Mouse (Mus musculus) embryonic facial prominence, embryonic 15.5 days (tissue): ENCODE data around the gene Pde4dip. TPM values are rescaled to one million over a fixed set of nuclear protein-coding genes. Genes with fewer than 3 reads are reported as not detected.

Source experiments
- ATAC-seq: fragments of 200-750 bp; cut with Nextera tagmentation; 2 replicates; pipeline ENCODE4 v1.8.0; 2017; ENCODE audit warnings: low read depth, moderate TSS enrichment; ENCODE audit not compliant: insufficient number of reproducible peaks, low FRiP score, low TSS enrichment
- H3K27ac ChIP-seq: fragments of 300-500 bp; sonication (generic); replicated peaks from 2 replicates; pipeline ENCODE4 v1.5.1; 2015; ENCODE audit warnings: mild to moderate bottlenecking, inconsistent platforms
- H3K27me3 ChIP-seq: fragments of 300-500 bp; sonication (generic); 2 replicates; pipeline ENCODE4 v1.6.1; 2015; ENCODE audit warnings: inconsistent platforms
- H3K36me3 ChIP-seq: fragments of 300-500 bp; sonication (generic); 2 replicates; pipeline ENCODE4 v1.6.1; 2015; ENCODE audit warnings: mild to moderate bottlenecking, inconsistent platforms
- H3K4me1 ChIP-seq: fragments of 300-500 bp; sonication (generic); 2 replicates; pipeline ENCODE4 v1.6.1; 2015; ENCODE audit warnings: inconsistent platforms
- H3K4me2 ChIP-seq: fragments of 300-500 bp; sonication (generic); replicated peaks from 2 replicates; pipeline ENCODE4 v1.6.1; 2015; ENCODE audit warnings: mild to moderate bottlenecking, inconsistent platforms
- H3K4me3 ChIP-seq: fragments of 300-500 bp; sonication (generic); replicated peaks from 2 replicates; pipeline ENCODE4 v1.5.1; 2015; ENCODE audit warnings: mild to moderate bottlenecking, inconsistent platforms
- H3K9ac ChIP-seq: fragments of 300-500 bp; sonication (generic); 2 replicates; pipeline ENCODE4 v1.6.1; 2015; ENCODE audit warnings: inconsistent platforms
- H3K9me3 ChIP-seq: fragments of 300-500 bp; sonication (generic); replicated peaks from 2 replicates; pipeline ENCODE4 v1.6.1; 2016; ENCODE audit warnings: inconsistent platforms
- WGBS: fragments of 180-500 bp; shearing (Covaris S2); methylation state at CpG from one replicate; pipeline ENCODE4 v1.1.7; 2015; 5-methylcytosine and 5-hydroxymethylcytosine counted together
- polyA plus RNA-seq: library from polyadenylated mRNA; unstranded; fragments of >200 nt; fragmentation: Nextera tagmentation; extraction: Ambion mirVana; gene quantifications from 2 replicates; pipeline ENCODE4 v1.2.1, GENCODE M21; 2015

The Pde4dip gene
- polyA plus RNA-seq, 1 experiment from 2014 or later: 29.6 TPM

DNA sequence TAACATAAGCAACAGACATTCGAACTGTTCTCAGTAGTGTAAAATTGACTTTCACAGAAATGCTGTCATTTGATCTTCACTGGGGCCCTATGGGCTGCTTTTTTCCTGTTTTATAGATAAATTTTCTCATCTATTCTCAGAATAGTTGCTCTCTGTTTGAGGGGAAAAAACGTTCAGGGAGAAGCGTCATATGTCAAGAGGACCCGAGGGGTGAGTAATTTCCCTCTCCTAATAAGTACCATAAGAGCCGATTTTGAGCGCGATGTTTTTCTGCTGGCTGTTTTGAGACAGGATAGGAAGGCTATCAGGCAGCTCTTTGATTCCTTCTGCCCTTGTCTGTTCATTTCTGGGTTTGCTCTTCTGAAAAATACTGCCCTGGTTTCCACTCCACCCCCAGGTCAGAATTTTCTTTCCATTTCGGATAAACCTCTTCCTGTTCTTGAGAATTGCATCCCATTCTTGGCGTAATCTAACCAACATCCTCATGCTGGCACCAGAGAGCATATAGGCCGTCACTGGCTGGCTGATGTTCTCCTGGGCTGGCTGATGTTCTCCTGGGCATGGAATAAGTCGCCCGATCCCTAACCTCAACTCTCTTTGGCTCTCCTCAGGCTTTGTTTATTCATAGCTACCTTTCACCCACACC, 41.8 kb upstream of the Pde4dip start:
- no peak for ATAC-seq
- peak overlapping the region; percentile 8; the same call in 1 of the 2 replicates for H3K4me2 ChIP-seq

DNA sequence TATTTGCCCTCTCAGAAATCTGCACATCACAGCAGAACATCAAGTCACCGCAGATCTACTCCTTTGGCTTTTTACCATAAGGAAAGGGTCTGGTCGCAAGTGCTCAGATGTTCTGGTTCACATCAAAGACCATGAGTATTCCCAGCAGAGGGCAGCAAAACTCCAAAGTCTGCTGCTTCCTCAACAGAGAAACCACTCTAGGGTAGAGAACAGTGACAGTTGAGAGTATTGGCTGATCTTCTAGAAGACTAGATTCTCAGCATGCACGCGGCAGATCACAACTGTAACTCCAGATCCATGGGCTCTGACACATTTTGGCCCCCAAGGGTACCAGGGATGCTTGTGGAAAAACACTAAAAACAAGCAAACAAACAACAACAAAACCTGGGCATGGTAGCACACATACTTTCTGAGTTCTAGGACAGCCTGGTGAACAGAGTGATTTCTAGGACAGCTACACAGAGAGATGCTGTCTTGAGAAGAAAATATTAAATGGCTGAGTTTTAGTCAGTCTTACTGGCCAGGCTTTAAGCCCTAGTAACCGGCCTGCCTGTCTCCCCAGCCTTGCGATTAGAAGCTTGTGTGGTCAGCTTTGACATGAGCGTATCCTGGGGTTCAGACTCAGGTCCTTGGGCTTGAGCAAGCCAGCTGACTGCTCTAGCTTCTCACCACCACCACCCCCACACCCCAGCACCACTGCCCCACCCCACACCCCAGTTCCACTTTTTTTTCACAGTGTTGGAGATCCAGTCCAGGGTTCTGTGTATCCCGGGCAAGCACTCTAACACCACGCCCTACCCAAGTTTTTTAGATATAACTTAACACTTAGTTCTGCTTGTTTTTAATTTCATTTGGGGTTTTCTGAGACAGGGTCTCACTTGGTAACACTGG, 40.7 kb upstream of the Pde4dip start:
- H3K9me3 ChIP-seq: no peaks in the 10 kb centered on the region
- 53% methylated on average over 9 of the region's 9 CpGs for WGBS
- peak; percentile 74 for ATAC-seq
- no peaks in the 10 kb centered on the region for H3K27me3 ChIP-seq
- H3K36me3 ChIP-seq: no peaks in the 10 kb centered on the region
- no peak overlapping the region for H3K4me2 ChIP-seq
- H3K4me3 ChIP-seq: no peak overlapping the region
- H3K4me1 ChIP-seq: peaks cover 37% of the 10 kb centered on the region
- H3K27ac ChIP-seq: no peak overlapping the region
- no peak overlapping the region for H3K9ac ChIP-seq

More for the DNA sequence above, 41.8 kb upstream of the Pde4dip start:
- Histone ChIP-seq H3K27me3 (no peaks in the 10 kb centered on the region), H3K27ac (peak overlapping the region; percentile 11; the same call in 1 of the 2 replicates), H3K4me1 (peaks cover 37% of the 10 kb centered on the region), H3K9ac (no peak overlapping the region), H3K9me3 (no peaks in the 10 kb centered on the region), H3K36me3 (no peaks in the 10 kb centered on the region), H3K4me3 (no peak overlapping the region)
- 23% methylated on average over 12 of the region's 12 CpGs for WGBS

DNA sequence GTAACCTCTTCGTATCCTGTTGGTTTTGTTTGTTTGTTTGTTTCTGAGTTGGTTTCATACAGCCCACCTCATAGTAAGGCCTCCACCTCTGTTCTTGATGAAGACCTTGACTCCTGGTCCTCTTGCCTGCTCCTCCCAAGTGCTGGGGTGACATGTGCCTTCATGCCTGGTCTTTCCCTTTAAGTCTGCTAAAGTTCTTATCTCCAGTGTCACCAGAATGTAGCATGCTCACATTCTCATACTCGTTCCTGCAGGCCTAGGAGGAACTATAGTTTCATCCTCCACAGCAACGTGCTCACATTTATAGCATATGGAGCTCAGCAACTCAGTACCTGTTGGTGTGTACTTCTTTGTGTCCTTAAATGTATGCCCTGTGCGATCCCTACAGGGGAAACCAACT, 38.8 kb upstream of the Pde4dip start:
- ATAC-seq: no peak
- no peaks in the 10 kb centered on the region for H3K9me3 ChIP-seq
- peaks cover 22% of the 10 kb centered on the region for H3K4me1 ChIP-seq
- no peak overlapping the region for H3K9ac ChIP-seq
- H3K27ac ChIP-seq: no peak overlapping the region
- H3K27me3 ChIP-seq: no peaks in the 10 kb centered on the region
- no peak overlapping the region for H3K4me3 ChIP-seq
- H3K4me2 ChIP-seq: no peak overlapping the region
- WGBS: 72% methylated on average over 4 of the region's 4 CpGs
- H3K36me3 ChIP-seq: peaks cover 9% of the 10 kb centered on the region

DNA sequence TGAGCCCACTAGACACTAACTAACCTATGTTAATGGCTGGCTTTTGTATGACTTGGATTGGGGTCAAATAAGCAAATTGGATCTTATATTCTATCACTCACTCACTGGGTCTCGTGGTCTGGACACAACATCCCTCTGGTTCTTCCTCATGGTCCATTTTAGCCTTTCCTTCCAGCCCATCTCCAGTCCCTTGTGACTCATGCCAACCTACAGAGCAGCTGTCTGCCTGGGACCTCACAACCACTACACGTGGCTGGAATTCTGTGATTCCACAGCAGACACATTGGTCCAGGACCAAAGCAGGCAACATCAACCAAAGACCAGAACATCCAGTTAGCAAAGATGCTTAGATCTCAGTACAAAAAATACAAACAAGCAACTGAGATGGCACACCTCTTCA, 36.7 kb upstream of the Pde4dip start:
- Histone ChIP-seq H3K4me3 (no peak overlapping the region), H3K4me1 (peaks cover 3% of the 10 kb centered on the region; the same call in 1 of the 2 replicates), H3K4me2 (no peak overlapping the region), H3K27me3 (no peaks in the 10 kb centered on the region), H3K27ac (no peak overlapping the region), H3K36me3 (peaks cover 20% of the 10 kb centered on the region), H3K9me3 (no peaks in the 10 kb centered on the region), H3K9ac (no peak overlapping the region)
- ATAC-seq: no peak
- WGBS: 87% methylated on average over 2 of the region's 2 CpGs

DNA sequence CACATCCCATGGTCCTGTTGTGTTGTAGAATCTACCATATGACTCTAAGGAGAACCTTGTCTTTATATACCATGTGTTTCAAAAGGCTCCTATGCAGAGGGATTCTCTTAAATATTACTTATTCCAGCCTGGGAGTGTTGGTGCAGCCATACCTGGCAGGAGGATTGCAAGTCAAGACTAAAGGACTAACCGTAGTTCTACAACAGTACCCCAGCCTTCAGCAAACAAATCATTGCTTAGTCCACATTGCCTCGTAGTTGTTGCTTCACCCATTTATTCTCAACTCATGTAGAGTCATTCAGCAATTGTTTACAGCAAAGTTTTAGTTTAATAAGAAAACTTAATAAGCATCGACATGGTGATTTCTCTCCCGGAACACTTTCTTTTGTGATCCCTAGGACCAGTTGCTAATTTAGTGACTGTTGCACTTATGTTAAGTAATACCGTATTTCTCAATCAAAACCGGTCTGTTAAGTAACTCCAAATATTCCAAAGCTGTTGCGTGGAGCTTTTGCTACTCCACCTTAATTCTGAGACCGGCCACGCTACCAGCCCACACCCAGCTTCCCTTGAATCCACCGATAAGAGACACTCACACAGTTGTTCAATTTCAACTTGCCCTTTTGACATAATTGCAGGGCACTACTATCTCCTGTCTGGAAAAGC, 30.5 kb upstream of the Pde4dip start:
- no peaks in the 10 kb centered on the region for H3K9me3 ChIP-seq
- H3K27ac ChIP-seq: no peak overlapping the region
- H3K27me3 ChIP-seq: no peaks in the 10 kb centered on the region
- no peak for ATAC-seq
- no peak overlapping the region for H3K4me2 ChIP-seq
- peaks cover 70% of the 10 kb centered on the region for H3K36me3 ChIP-seq
- WGBS: 88% methylated on average over 10 of the region's 10 CpGs
- H3K4me1 ChIP-seq: no peaks in the 10 kb centered on the region
- H3K9ac ChIP-seq: no peak overlapping the region
- no peak overlapping the region for H3K4me3 ChIP-seq

DNA sequence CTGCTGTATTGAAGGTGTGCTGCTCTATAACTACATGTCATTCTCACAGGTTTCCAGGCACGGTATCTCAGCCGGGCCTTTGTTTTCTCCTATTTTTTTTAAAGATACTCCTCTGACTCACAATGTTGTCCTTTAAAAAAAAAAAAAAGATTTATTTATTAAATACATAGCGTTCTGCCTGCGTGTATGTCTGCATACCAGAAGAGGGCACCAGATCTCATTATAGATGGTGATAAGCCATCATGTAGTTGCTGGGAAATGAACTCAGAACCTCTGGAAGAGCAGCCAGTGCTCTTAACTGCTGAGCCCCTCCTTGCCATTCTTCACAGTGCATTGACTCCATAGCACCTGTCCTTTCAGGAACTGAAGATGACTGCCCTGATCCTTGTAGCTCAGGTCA, 26.6 kb upstream of the Pde4dip start:
- Histone ChIP-seq H3K27ac (no peak overlapping the region), H3K36me3 (peaks cover 55% of the 10 kb centered on the region), H3K9ac (no peak overlapping the region), H3K4me2 (no peak overlapping the region), H3K4me3 (no peak overlapping the region), H3K4me1 (no peaks in the 10 kb centered on the region), H3K27me3 (no peaks in the 10 kb centered on the region), H3K9me3 (no peaks in the 10 kb centered on the region)
- WGBS: 61% methylated on average over 4 of the region's 4 CpGs
- ATAC-seq: no peak

DNA sequence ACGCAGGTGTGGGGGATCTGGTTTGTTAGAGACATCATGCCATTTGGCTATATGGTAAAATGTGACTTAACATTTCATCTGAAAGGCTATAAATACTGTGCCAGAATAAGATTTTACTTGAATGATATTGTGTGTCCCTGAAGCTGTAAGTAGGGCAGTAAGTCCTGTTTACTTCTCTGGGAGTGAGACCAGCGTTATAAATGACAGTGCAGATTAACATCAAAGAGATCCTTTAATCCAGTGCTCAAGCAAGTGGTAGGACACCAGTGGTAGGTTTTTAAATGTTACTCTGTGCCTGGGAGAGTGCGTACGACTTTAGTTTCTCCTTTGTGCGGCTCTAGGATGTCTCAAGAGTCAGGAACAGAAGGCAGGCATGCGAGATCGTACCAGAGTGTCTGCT, 22.6 kb upstream of the Pde4dip start:
- no peaks in the 10 kb centered on the region for H3K4me1 ChIP-seq
- H3K4me3 ChIP-seq: no peak overlapping the region
- no peak for ATAC-seq
- H3K27me3 ChIP-seq: no peaks in the 10 kb centered on the region
- H3K9ac ChIP-seq: no peak overlapping the region
- 81% methylated on average over 7 of the region's 7 CpGs for WGBS
- peaks cover 31% of the 10 kb centered on the region for H3K36me3 ChIP-seq
- H3K9me3 ChIP-seq: no peaks in the 10 kb centered on the region
- H3K4me2 ChIP-seq: no peak overlapping the region
- no peak overlapping the region for H3K27ac ChIP-seq

DNA sequence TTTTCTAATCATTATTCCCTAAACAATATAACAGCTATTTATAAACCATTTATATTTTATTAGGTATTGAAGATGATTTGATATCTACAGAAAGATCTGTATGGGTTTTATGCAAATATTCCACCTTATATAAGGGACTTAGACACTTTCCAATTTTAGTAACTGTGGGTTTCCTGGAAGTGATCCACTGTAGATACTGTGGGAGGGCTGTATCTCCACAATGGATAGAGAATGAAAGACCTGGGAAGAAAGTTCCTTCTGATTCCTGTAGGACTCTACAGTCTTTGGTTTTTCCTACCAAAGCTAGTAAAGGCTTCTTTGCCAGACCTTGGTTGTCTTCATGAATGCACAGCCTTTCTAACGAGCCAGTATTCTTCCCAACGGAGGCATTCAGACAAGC, 21.2 kb upstream of the Pde4dip start:
- no peak overlapping the region for H3K4me3 ChIP-seq
- peaks cover 20% of the 10 kb centered on the region for H3K36me3 ChIP-seq
- no peaks in the 10 kb centered on the region for H3K27me3 ChIP-seq
- H3K4me2 ChIP-seq: no peak overlapping the region
- no peak overlapping the region for H3K9ac ChIP-seq
- H3K9me3 ChIP-seq: no peaks in the 10 kb centered on the region
- no peak overlapping the region for H3K27ac ChIP-seq
- no peak for ATAC-seq
- 79% methylated on average over 2 of the region's 2 CpGs for WGBS
- H3K4me1 ChIP-seq: no peaks in the 10 kb centered on the region

DNA sequence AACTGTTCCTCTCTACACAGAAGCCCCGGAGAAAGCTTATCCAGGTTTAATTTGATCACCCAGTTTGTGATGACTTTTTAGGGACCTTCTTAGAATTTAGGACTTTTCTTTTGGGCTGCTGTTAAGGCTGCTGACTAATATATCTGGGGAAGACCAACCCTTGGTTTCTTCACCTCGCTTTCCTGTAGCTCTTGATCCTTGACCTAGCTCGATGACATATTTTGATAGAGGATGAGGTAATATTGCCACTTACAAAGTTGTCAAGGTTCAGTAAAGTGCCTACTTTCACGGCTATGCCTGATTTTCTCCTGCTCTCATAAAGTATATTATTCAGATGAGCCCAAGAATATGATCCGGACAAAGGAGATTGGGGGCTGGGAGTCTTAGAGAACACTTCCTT, 13.1 kb upstream of the Pde4dip start:
- no peaks in the 10 kb centered on the region for H3K9me3 ChIP-seq
- 14% methylated on average over 5 of the region's 5 CpGs for WGBS
- H3K27me3 ChIP-seq: no peaks in the 10 kb centered on the region
- H3K4me2 ChIP-seq: peak overlapping the region; percentile 68
- H3K4me3 ChIP-seq: peak overlapping the region; percentile 79
- no peaks in the 10 kb centered on the region; the same call in 1 of the 2 replicates for H3K36me3 ChIP-seq
- no peak overlapping the region for H3K27ac ChIP-seq
- peaks cover 11% of the 10 kb centered on the region for H3K4me1 ChIP-seq
- no peak for ATAC-seq
- peak overlapping the region; percentile 94 for H3K9ac ChIP-seq

DNA sequence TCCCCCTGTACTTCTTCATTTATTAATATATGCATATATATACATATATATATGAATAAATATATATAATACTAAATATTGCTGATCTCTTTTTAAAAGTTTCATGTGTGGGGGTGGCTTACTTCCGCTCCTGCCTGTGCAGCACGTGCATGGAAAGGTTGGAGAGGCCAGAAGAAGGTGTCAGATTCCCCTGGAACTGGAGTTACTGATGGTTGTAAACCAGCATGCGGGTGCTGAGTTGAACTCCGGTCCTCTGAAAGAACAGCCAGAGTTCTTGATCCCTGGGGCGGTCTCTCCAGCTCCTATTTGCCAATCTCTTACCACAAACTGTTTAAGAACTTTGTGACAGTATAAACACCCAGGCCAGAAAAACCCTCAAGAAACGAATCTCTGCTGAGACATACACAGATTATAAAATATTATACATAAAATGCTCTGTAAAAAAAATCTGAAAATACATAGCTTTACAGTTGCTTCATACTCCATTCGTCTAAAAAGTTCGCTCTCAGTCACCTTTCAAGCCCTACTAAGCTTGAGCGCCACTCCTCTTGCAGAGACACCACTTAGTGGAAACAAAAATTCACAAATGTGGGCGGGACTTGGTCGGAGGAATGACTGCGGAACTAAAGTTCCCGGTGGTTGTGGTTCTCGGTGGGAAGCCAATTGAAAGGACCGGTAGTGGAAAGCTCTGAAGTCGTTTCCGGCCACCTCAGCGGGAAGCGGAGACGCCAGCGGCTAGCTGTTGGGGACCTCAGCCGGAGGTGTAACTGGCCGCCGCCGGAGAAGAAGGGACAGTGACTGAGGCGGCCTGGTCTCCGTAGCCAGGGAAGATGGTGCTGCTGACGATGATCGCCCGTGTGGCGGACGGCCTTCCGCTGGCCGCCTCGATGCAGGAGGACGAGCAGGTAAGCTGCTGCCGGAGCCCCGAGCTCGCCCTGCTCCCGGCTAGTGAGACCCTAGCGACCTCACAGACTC, 12.3 kb upstream of the Pde4dip start, which contains the start of gene Sec22b:
Gene Sec22b (plus strand): TSS at position 675 of the 975 bp plus-strand sequence.
- WGBS: 2% methylated on average over 41 of the region's 41 CpGs
- no peaks in the 10 kb centered on the region for H3K27me3 ChIP-seq
- H3K9ac ChIP-seq: peak within 1 kb of the TSS; percentile 94
- no peaks in the 10 kb centered on the region for H3K9me3 ChIP-seq
- H3K4me1 ChIP-seq: peaks cover 11% of the 10 kb centered on the region
- H3K36me3 ChIP-seq: no peaks in the 10 kb centered on the region; the same call in 1 of the 2 replicates
- H3K4me3 ChIP-seq: peak within 1 kb of the TSS; percentile 79
- H3K27ac ChIP-seq: peak within 1 kb of the TSS; percentile 71; the same call in 1 of the 2 replicates
- peak within 1 kb of the TSS; percentile 68 for H3K4me2 ChIP-seq
- ATAC-seq: peak; percentile 82
